ENCODE assay signal across 13 mouse cellular contexts in genomic region chr6:31513726-31514125, GRCm38 (mm10). TPM values are rescaled to one million over a fixed set of nuclear protein-coding genes. Genes with fewer than 3 reads are reported as not detected.
DNase-seq lines count a peak whose midpoint lies in the region; ATAC-seq and TF ChIP-seq lines count a peak whose summit lies in the region.
"Had no signal": no experiment of that assay in that cellular context is flagged by ENCODE, and none has a peak within 500 bp of the region (broad histone marks: within the 10 kb centered on the region; RNA-seq: fewer than 3 reads in every experiment).

No protein-coding gene starts in this region.

- no peaks in the 10 kb centered on the region for H3K79me2 ChIP-seq in liver, adult 2 months (ENCODE audit: control insufficient read depth, insufficient read depth, low read length)
- H3K79me2 ChIP-seq in MEL (ENCODE audit: control insufficient read depth, insufficient read depth, low read length, poor library complexity) = no peaks in the 10 kb centered on the region

- TF ChIP-seq POLR2A in liver, adult 2 months (IDR thresholded peaks at IDR 0.05; ENCODE audit: extremely low read depth, insufficient read depth, low read length) = no peak
- TF ChIP-seq POLR2A in MEL (IDR thresholded peaks at IDR 0.05; ENCODE audit: control insufficient read depth in 1 of 2, insufficient read depth in 1 of 2, low read depth in 1 of 2, low read length in 2 of 2, poor library complexity in 1 of 2) = no peak

- 62% methylated on average over 6 of the region's 6 CpGs for WGBS in forebrain, embryonic 16.5 days
- 67% methylated on average over 6 of the region's 6 CpGs for WGBS in forebrain, embryonic 15.5 days
- 51% methylated on average over 6 of the region's 6 CpGs for WGBS in liver, adult 2 months
- 68% methylated on average over 6 of the region's 6 CpGs for WGBS in liver, embryonic 11.5 days
- 59% methylated on average over 6 of the region's 6 CpGs for WGBS in stomach, postnatal 0 days

- H3K27ac ChIP-seq in forebrain, embryonic 16.5 days (ENCODE audit: low read length) = no peak overlapping the region
- no peak overlapping the region for H3K27ac ChIP-seq in forebrain, embryonic 15.5 days (replicated peaks)
- H3K27ac ChIP-seq in liver, adult 2 months (replicated peaks; ENCODE audit: insufficient read depth, low read depth, low read length) = no peak overlapping the region
- no peak overlapping the region for H3K27ac ChIP-seq in liver, embryonic 11.5 days (ENCODE audit: low read depth, low read length)
- no peak overlapping the region for H3K27ac ChIP-seq in MEL (ENCODE audit: control insufficient read depth, low read depth, low read length)
- H3K27ac ChIP-seq in stomach, postnatal 0 days (replicated peaks) = no peak overlapping the region
- H3K27ac ChIP-seq: embryonic facial prominence, embryonic 15.5 days; kidney, postnatal 0 days; neural tube, embryonic 13.5 days had no signal

- no peaks in the 10 kb centered on the region for H3K27me3 ChIP-seq in forebrain, embryonic 16.5 days (replicated peaks; ENCODE audit: control insufficient read depth, insufficient read depth, low read length)
- no peaks in the 10 kb centered on the region for H3K27me3 ChIP-seq in forebrain, embryonic 15.5 days
- H3K27me3 ChIP-seq in liver, adult 2 months (ENCODE audit: control insufficient read depth, insufficient read depth, low read length) = no peaks in the 10 kb centered on the region
- H3K27me3 ChIP-seq in liver, embryonic 11.5 days (replicated peaks; ENCODE audit: control insufficient read depth, insufficient read depth, low read length) = no peaks in the 10 kb centered on the region
- no peaks in the 10 kb centered on the region for H3K27me3 ChIP-seq in MEL (ENCODE audit: control insufficient read depth in 1 of 2, insufficient read depth in 2 of 2, low read length in 2 of 2)
- no peaks in the 10 kb centered on the region for H3K27me3 ChIP-seq in stomach, postnatal 0 days (ENCODE audit: control insufficient read depth, insufficient read depth, low read length)
- H3K27me3 ChIP-seq: embryonic facial prominence, embryonic 15.5 days; neural tube, embryonic 13.5 days had no signal

- H3K4me1 ChIP-seq in forebrain, embryonic 16.5 days (replicated peaks; ENCODE audit: control insufficient read depth, insufficient read depth, low read length) = no peaks in the 10 kb centered on the region; the same call in 1 of the 2 replicates
- no peaks in the 10 kb centered on the region for H3K4me1 ChIP-seq in forebrain, embryonic 15.5 days
- peaks cover 14% of the 10 kb centered on the region for H3K4me1 ChIP-seq in liver, adult 2 months (ENCODE audit: control insufficient read depth, insufficient read depth, low read length)
- peaks cover 12% of the 10 kb centered on the region for H3K4me1 ChIP-seq in liver, embryonic 11.5 days (replicated peaks; ENCODE audit: control insufficient read depth, insufficient read depth, low read length)
- H3K4me1 ChIP-seq in MEL (ENCODE audit: control insufficient read depth in 1 of 2, insufficient read depth in 2 of 2, low read length in 2 of 2) = peaks cover 8 to 18% of the 10 kb centered on the region in 2 experiments
- H3K4me1 ChIP-seq in stomach, postnatal 0 days (replicated peaks; ENCODE audit: control insufficient read depth, insufficient read depth) = no peaks in the 10 kb centered on the region
- H3K4me1 ChIP-seq: embryonic facial prominence, embryonic 15.5 days; neural tube, embryonic 13.5 days had no signal

- 0 out of 2 replicates have a peak, but pooled peaks cover 2% of the 10 kb centered on the region for H3K36me3 ChIP-seq in forebrain, embryonic 16.5 days (ENCODE audit: control insufficient read depth, insufficient read depth)
- H3K36me3 ChIP-seq in forebrain, embryonic 15.5 days = no peaks in the 10 kb centered on the region
- H3K36me3 ChIP-seq in liver, adult 2 months (ENCODE audit: control insufficient read depth, insufficient read depth, low read length) = peaks cover 20% of the 10 kb centered on the region
- H3K36me3 ChIP-seq in liver, embryonic 11.5 days (ENCODE audit: control insufficient read depth, insufficient read depth, low read length) = no peaks in the 10 kb centered on the region
- H3K36me3 ChIP-seq in MEL (ENCODE audit: control insufficient read depth in 1 of 2, insufficient read depth in 2 of 2, low read length in 2 of 2) = peaks cover 0 to 18% of the 10 kb centered on the region in 2 experiments
- H3K36me3 ChIP-seq in stomach, postnatal 0 days (ENCODE audit: control insufficient read depth, insufficient read depth, low read length) = no peaks in the 10 kb centered on the region

- peak; percentile 72 for DNase-seq in liver, adult 2 months (ENCODE audit: extremely low read depth, low read depth, low spot score)
- DNase-seq in liver, embryonic 11.5 days (ENCODE audit: low spot score) = no peak
- DNase-seq in MEL (ENCODE audit: low read depth, low spot score) = peak; percentile 56
- peak; percentile 54 for DNase-seq in gonadal fat pad, adult 2 months (ENCODE audit: low read depth)
- DNase-seq in layer of hippocampus, adult 9-11 months = no peak
- no peak for DNase-seq in stomach, postnatal 0 days (ENCODE audit: low spot score)
- DNase-seq: cerebellum, postnatal 36 days; midbrain, embryonic 14.5 days had no signal

- no peak overlapping the region for H3K4me3 ChIP-seq in forebrain, embryonic 16.5 days (replicated peaks; ENCODE audit: low read length)
- no peak overlapping the region for H3K4me3 ChIP-seq in forebrain, embryonic 15.5 days
- no peak overlapping the region for H3K4me3 ChIP-seq in liver, adult 2 months (ENCODE audit: insufficient read depth, low read depth, low read length)
- no peak overlapping the region for H3K4me3 ChIP-seq in liver, embryonic 11.5 days (ENCODE audit: low read depth, low read length)
- no peak overlapping the region for H3K4me3 ChIP-seq in MEL (ENCODE audit: control insufficient read depth in 1 of 2, insufficient read depth in 1 of 2, low read depth in 2 of 2, low read length in 2 of 2)
- H3K4me3 ChIP-seq in stomach, postnatal 0 days (ENCODE audit: low read depth, low read length) = no peak overlapping the region
- H3K4me3 ChIP-seq: embryonic facial prominence, embryonic 15.5 days; neural tube, embryonic 13.5 days had no signal

- no peak for TF ChIP-seq RAD21 in MEL (IDR thresholded peaks at IDR 0.05; ENCODE audit: low read depth, low read length)

- H3K9me3 ChIP-seq in forebrain, embryonic 16.5 days (ENCODE audit: control insufficient read depth, low read length) = no peaks in the 10 kb centered on the region
- no peaks in the 10 kb centered on the region for H3K9me3 ChIP-seq in forebrain, embryonic 15.5 days
- H3K9me3 ChIP-seq in liver, embryonic 11.5 days (ENCODE audit: control insufficient read depth, low read length) = no peaks in the 10 kb centered on the region
- H3K9me3 ChIP-seq in MEL (replicated peaks; ENCODE audit: insufficient read depth, low read length) = no peaks in the 10 kb centered on the region
- H3K9me3 ChIP-seq in stomach, postnatal 0 days (ENCODE audit: control insufficient read depth, low read length) = no peaks in the 10 kb centered on the region
- H3K9me3 ChIP-seq: embryonic facial prominence, embryonic 15.5 days; neural tube, embryonic 13.5 days had no signal

- H3K4me2 ChIP-seq in forebrain, embryonic 16.5 days (ENCODE audit: low read length) = no peak overlapping the region
- H3K4me2 ChIP-seq in forebrain, embryonic 15.5 days (replicated peaks) = no peak overlapping the region
- no peak overlapping the region for H3K4me2 ChIP-seq in liver, embryonic 11.5 days
- no peak overlapping the region for H3K4me2 ChIP-seq in stomach, postnatal 0 days (replicated peaks; ENCODE audit: low read depth)
- H3K4me2 ChIP-seq: embryonic facial prominence, embryonic 15.5 days; neural tube, embryonic 13.5 days had no signal

- ATAC-seq in forebrain, embryonic 16.5 days = peak; percentile 58
- no peak for ATAC-seq in forebrain, embryonic 15.5 days (replicated peaks)
- no peak for ATAC-seq in liver, embryonic 11.5 days (replicated peaks; ENCODE audit: low FRiP score)
- no peak; the same call in 1 of the 2 replicates for ATAC-seq in stomach, postnatal 0 days (ENCODE audit: low FRiP score, low TSS enrichment)

- no peak for TF ChIP-seq CTCF in liver, adult 2 months (IDR thresholded peaks at IDR 0.05; ENCODE audit: low read depth, low read length)
- no peak for TF ChIP-seq CTCF in MEL (IDR thresholded peaks at IDR 0.05 in 2 of 3, conservative IDR thresholded peaks at IDR 0.05 in 1 of 3; ENCODE audit: control insufficient read depth in 1 of 3, insufficient read depth in 1 of 3, low read depth in 2 of 3, low read length in 3 of 3, poor library complexity in 1 of 3, severe bottlenecking in 1 of 3)
- TF ChIP-seq CTCF in stomach, postnatal 0 days (IDR thresholded peaks at IDR 0.05; ENCODE audit: low read depth) = no peak

- 0 out of 4 replicates have a peak, but pooled peaks of 1 of the 2 experiments have one; percentile 11 for TF ChIP-seq EP300 in MEL (IDR thresholded peaks at IDR 0.05; ENCODE audit: low read depth in 1 of 2, low read length in 2 of 2)
- no peak for TF ChIP-seq EP300 in stomach, postnatal 0 days (optimal IDR thresholded peaks at IDR 0.05)

- H3K9ac ChIP-seq in forebrain, embryonic 16.5 days (replicated peaks; ENCODE audit: low read depth, low read length) = no peak overlapping the region
- no peak overlapping the region for H3K9ac ChIP-seq in forebrain, embryonic 15.5 days (replicated peaks)
- H3K9ac ChIP-seq in liver, adult 2 months (ENCODE audit: low read depth, low read length) = no peak overlapping the region
- H3K9ac ChIP-seq in liver, embryonic 11.5 days (ENCODE audit: low read depth, low read length) = no peak overlapping the region
- H3K9ac ChIP-seq in MEL (ENCODE audit: control insufficient read depth, low read depth, low read length, poor library complexity, severe bottlenecking) = no peak overlapping the region
- no peak overlapping the region for H3K9ac ChIP-seq in stomach, postnatal 0 days (ENCODE audit: low read length)
- H3K9ac ChIP-seq: embryonic facial prominence, embryonic 15.5 days; neural tube, embryonic 13.5 days had no signal

TF ChIP-seq in MEL, 35 proteins besides CTCF, POLR2A, EP300 and RAD21:
- TF ChIP-seq CHD2 (IDR thresholded peaks at IDR 0.05; ENCODE audit: low read length) (no peak), MAZ (IDR thresholded peaks at IDR 0.05; ENCODE audit: low read depth, low read length) (no peak), GATA1 (IDR thresholded peaks at IDR 0.05; ENCODE audit: low read depth, low read length) (0 out of 2 replicates have a peak, but pooled peaks have one; percentile 17)

RNA-seq across cellular contexts. Expression of gene Podxl, which starts 50.1 kb away (rescaled TPM):
- polyA plus RNA-seq in forebrain, embryonic 16.5 days (2015; fragmentation: Nextera tagmentation; extraction: Ambion mirVana) = 11.4 and 12.5 TPM in 2 replicates
- polyA plus RNA-seq in forebrain, embryonic 15.5 days (2015; fragmentation: Nextera tagmentation; extraction: Ambion mirVana) = 11.5 and 12.7 TPM in 2 replicates
- 3.0 and 3.6 TPM in 2 replicates for total RNA-seq in liver, adult 2 months (2014; rRNA removed)
- polyA plus RNA-seq in liver, adult 2 months (2012; rRNA removed) = 2.1 and 2.4 TPM in 2 replicates
- 27.8 and 29.1 TPM in 2 replicates for polyA plus RNA-seq in liver, embryonic 11.5 days (2014; fragmentation: Nextera tagmentation; extraction: Ambion mirVana)
- total RNA-seq in MEL (2012; rRNA removed) = 14.2 and 19.1 TPM in 2 replicates
- 10 to 100 TPM in 1 of 2 experiments, not detected in 1; 40.8 TPM for polyA plus RNA-seq in MEL (2012; ENCODE audit: insufficient read depth in 1 of 2, insufficient read length in 2 of 2, low read depth in 1 of 2, low replicate concordance in 2 of 2, missing spikeins in 1 of 2)
- polyA plus RNA-seq in gonadal fat pad, adult 2 months (2012; rRNA removed) = 26.9 and 30.2 TPM in 2 replicates
- polyA plus RNA-seq in stomach, postnatal 0 days (2015; fragmentation: Nextera tagmentation; extraction: Ambion mirVana) = 6.6 and 6.7 TPM in 2 replicates

Comparison
In these comparisons a context has a peak if more than half of its experiments do, and no peak if none do; other contexts are left out.
1. DNase-seq: peak in liver, adult 2 months (single experiment), MEL (single experiment) and gonadal fat pad, adult 2 months (single experiment); none in liver, embryonic 11.5 days (single experiment), layer of hippocampus, adult 9-11 months (single experiment) and stomach, postnatal 0 days (single experiment).